Mouse (Mus musculus) retina, adult 2 months (tissue): ENCODE measurements around the gene Hoxd3.

ENCODE experiments used
- DNase-seq: peaks from one replicate; pipeline ENCODE4 v3.0.0-alpha.2; 2012; ENCODE audit warnings: low read depth, low spot score

The Hoxd3 gene

DNA sequence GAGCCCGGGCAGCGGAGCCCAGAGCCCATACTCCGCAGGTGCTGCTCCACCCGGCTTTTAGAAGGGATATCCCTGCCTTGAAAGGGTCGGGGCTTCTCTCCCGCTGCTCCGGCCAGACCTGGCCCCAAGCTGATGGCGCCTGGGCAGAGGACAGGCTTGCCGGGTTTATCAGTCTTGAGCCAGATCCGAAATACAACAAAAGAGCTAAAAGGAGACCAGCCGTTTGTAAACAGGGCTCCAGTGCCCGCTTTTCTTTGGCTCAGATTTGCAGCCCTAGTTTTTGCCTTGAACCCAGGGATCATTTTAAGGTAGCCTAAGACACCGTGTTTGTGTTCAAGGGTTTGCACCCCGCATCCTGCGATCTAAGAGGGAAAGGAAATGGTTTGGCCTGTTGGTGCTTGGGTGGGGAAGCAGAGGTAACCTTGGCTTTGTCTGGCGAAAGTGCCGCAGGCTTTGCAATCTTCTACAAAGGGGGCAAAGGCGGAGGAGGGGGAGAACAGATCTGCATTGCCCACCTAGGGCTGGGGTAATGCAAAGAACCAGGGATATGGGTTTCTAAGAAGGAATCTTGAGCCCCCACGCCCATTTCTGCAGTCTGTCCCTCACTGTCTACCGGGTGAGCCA is 18.8 kb upstream of the Hoxd3 start:
- no peak for DNase-seq

DNA sequence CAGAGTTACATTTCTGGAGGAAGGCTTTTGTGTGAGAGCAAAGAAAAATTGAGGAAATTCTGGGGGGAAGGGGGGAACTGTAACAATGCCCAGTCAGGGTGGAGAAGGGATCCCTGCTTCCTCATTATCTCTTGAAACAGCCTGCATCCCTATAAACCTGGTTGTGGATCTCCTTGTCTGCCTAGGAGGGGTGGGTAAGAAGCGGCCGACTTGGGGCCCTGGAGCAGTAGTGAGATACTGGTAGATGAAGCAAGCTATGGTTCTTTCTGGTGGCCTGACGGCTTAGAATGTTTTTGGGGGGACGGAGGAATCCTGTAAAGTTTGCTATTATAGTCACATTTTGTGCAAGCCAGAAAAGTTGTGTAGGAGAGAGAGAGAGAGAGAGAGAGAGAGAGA is 18.3 kb upstream of the Hoxd3 start:
- no peak for DNase-seq

- DNase-seq = no peak
Measured at GRCm38 (mm10) chr2:74694066-74694465, 17.7 kb upstream of the Hoxd3 start.

- DNase-seq = no peak
Measured at GRCm38 (mm10) chr2:74695383-74695782, 16.3 kb upstream of the Hoxd3 start.

GRCm38 (mm10) chr2:74695813-74696430 is 15.8 kb upstream of the Hoxd3 start:
- no peak for DNase-seq

DNA sequence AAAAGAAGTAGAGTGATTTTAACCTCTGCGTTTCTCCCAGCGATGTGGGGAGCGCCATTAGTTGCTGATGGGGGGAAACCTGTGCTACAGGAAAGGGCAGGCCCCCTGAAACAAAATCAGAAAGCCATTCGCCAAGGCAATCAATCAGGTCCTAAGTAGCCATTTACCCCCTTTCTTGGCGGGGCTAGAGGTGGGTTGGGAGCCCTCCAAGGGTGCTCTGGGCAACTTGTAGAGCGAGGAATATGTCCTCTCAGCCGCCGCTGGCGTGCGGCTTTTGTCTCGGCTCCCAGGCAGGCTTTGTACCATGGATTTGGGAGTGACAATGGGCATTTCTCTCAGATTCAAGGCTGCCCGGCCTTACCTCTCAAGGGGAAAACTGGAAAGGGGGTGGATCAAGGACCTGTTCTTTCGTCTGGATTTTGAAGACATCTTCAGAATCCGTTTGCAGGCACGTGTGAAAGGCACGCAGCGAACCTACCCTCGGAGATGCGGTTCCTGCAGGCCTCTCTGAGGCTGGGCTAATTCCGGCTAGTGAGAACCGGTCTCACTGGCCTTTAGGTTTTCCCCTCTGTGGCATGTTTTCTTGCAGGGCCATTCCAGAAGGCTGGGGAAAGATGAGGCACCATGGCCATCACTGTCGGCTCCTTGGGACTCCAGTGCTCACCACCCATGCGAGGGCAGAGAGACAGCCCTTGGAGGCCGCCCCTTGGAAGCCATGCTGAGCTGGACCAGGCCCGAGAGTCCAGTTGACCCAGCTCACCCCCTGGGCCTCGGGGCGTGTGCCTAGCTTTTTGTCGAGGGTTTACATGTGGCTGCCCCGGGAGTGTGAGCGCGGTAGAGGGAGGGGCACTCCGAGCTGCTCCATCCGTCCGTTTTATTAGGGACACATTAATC is 15.0 kb upstream of the Hoxd3 start:
- no peak for DNase-seq

DNA sequence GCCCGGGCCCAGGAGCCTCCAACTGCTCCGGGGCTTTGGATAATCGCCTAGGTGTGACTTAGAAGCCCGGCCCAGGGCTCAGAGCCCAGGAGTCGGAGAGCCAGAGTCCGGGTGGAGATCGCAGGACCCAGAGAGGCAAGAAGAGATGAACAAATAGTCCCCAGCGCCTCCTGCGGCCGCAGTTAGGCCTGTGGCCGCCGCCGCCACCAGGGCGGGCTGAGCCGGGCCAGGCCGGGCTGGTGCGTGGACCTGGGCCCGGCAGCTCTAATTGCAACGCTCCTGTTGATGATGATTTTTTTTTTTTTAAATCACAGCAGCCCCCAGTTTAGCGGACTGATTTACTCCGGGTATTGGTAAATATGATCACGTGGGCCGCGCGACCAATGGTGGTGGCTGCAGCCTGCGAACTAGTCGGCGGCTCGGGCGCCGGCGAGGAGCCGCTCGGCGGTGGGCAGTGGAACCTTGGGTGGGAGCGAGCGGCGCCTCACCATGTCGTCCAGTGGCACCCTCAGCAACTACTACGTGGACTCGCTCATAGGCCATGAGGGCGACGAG is 14.1 kb upstream of the Hoxd3 start, which contains the start of gene Hoxd9:
TSS of gene Hoxd9 (plus strand) at position 161 of the 555 bp plus-strand sequence.
- no peak for DNase-seq

DNA sequence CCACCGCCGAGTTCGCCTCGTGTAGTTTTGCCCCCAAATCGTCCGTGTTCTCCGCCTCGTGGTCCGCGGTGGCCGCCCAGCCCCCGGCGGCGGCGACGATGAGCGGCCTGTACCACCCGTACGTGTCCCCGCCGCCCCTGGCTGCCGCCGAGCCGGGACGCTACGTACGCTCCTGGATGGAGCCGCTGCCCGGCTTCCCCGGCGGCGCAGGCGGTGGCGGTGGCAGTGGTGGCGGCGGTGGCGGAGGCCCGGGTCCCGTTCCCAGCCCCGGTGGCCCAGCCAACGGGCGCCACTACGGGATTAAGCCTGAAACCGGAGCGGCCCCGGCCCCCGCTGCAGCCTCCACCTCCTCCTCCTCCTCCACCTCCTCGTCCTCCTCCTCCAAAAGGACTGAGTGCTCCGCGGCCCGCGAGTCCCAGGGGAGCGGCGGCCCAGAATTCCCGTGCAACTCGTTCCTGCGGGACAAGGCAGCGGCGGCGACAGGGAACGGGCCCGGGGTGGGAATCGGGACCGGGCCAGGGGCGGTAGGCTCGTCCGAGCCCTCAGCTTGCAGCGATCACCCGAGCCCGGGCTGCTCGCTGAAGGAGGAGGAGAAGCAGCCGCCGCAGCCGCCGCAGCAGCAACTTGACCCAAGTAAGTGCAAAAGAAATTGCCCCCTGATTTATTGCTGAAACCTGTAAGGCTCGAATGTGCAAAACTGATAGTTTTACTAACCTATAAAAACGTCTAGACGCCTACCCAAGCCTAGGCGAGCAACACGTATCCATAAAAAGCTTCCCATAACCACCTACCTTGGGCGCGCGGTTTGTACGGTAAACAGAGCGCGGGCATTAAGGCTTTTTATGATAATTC is 13.3 kb upstream of the Hoxd3 start:
- no peak for DNase-seq

DNA sequence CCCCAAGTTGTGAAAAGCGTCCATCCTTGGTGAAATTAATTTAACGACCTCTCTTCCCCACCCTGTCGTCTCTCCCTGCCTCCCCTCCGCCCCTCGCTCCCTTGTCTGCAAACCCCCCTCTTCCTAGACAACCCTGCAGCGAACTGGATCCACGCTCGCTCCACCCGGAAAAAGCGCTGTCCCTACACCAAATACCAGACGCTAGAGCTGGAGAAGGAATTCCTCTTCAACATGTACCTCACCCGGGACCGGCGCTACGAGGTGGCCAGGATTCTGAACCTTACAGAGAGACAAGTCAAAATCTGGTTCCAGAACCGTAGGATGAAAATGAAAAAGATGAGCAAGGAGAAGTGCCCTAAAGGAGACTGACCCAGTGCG is 12.7 kb upstream of the Hoxd3 start:
- no peak for DNase-seq

GRCm38 (mm10) chr2:74699664-74700545 is 11.8 kb upstream of the Hoxd3 start:
- no peak for DNase-seq

- no peak for DNase-seq
Measured at GRCm38 (mm10) chr2:74700546-74701112, 11.1 kb upstream of the Hoxd3 start.

DNA sequence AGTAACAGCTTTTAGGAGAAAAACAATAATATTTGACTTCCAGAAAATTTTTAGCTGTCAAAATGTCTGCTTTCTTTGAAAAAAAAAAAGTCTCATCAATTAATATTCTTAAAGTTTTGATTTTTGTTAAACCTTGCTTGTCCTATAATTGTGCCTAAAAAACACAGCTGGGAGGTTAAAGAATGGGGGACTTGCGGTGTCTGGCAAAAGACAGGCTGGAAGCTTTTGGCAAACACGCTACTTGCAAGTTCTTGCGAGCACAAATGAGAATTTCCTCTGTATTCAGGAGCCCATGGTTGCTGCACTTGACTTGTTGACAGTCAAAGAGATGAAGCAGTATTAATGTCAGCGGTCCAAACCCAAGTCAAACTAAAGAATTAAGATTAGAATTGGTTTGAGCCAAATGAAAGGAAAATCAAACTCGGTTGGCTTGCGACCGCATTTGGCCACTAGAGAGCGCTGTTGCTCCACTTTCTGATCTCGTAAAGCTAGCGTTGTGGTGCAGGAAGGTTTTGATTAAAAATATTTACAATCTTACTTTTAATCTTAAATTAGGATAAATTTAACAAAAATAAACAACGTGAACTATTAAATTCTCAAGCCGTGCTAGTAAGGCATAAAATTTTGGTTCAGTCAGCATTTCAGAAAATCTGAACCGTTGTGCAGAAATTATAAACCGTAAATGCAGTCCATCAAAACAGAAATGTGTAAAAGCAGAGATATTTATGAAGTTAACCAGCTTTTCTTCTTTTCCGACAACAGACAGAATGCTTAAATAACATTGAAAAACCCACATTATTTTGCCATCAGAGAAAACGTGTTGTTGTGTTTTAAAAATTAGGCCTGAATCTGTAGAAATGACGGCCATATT is 9.5 kb upstream of the Hoxd3 start:
- peak; percentile 18 for DNase-seq

DNA sequence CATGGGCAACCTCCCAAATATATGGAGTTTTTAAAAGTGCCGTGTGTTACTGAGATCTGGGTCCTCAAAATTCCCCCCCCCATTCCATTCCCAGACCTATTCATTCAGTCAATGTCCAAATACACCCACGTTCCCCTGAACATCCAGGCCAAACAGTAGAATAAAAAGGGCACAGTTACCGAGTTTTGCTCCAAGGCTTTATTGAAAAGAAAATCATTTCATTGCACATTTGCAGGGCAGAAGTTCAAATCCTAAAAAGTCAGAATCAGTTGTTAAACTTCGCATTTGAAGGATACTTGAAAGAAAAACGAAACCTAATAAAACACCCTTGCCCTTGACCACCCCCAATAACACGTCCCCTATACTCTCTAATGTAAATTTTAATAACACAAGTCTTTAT is 8.9 kb upstream of the Hoxd3 start:
- DNase-seq = no peak

- DNase-seq = no peak
Measured at GRCm38 (mm10) chr2:74703317-74703716, 8.4 kb upstream of the Hoxd3 start.

DNA sequence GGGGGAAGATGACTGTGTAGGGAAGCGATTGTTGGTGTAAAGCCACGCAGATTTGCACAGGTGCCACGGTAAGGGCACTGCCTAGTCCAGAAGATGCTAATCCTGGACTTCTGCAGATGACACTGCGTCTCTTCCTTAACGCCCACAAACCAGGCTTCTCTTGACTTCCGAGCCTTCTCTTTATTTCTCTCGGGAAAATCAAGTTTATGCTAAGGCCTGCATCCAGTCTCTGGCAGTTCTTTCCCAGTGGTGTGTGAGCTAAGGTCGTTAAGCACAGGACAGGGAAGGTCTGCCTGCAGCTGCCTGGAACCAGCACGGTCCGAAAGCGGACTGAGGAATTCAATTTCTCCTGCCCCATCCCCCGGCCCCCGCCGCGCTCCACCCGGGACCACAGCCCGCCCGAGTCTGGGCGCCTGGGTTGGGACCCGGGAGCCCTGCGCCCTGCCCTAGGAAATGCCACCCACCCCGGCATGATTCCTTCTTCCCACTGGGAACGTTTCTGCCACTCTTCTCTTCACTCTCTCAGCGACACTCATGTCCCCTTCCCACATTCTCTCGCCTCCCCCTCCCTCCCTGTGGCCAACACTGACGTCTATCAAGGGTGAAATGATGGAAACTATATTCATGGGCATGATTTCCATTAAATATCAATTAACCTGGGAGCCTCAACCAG is 7.9 kb upstream of the Hoxd3 start:
- no peak for DNase-seq

GRCm38 (mm10) chr2:74704393-74704998 is 7.2 kb upstream of the Hoxd3 start, which contains the start of gene Hoxd8:
Gene Hoxd8 (plus strand): TSS chr2:74704615.
- DNase-seq = no peak

GRCm38 (mm10) chr2:74704999-74705466 is 6.7 kb upstream of the Hoxd3 start:
- DNase-seq = no peak
